In genomic region chr1:184707532-184708248, GRCm38 (mm10) we compare ENCODE assay signal across 19 mouse cellular contexts. TPM values are rescaled to one million over a fixed set of nuclear protein-coding genes. Genes with fewer than 3 reads are reported as not detected.
A peak's percentile ranks its signal among the peaks of the same experiment; 100 is the strongest.
DNase-seq lines count a peak whose midpoint lies in the region; ATAC-seq and TF ChIP-seq lines count a peak whose summit lies in the region.
"Had no signal": no experiment of that assay in that cellular context is flagged by ENCODE, and none has a peak within 500 bp of the region (broad histone marks: within the 10 kb centered on the region; RNA-seq: fewer than 3 reads in every experiment).

No protein-coding gene starts in this region.

- no peak overlapping the region for H3K27ac ChIP-seq in forebrain, embryonic 11.5 days (ENCODE audit: low read depth, low read length)
- no peak overlapping the region for H3K27ac ChIP-seq in forebrain, embryonic 15.5 days (replicated peaks)
- H3K27ac ChIP-seq: heart, embryonic 15.5 days; limb, embryonic 10.5 days had no signal

- no peak overlapping the region for H3K9ac ChIP-seq in forebrain, embryonic 11.5 days (ENCODE audit: low read length)
- H3K9ac ChIP-seq in forebrain, embryonic 15.5 days (replicated peaks) = no peak overlapping the region
- H3K9ac ChIP-seq: heart, embryonic 15.5 days had no signal

- CTCF ChIA-PET in Patski (lab: Charles Lee) = interaction anchor here (1.0 to 1.7 kb wide), 3 partner anchors 9 to 44 kb away, joined by 3 to 4 read pairs (median 3); no protein-coding TSS in a partner anchor

- H3K9me3 ChIP-seq in forebrain, embryonic 11.5 days (ENCODE audit: control insufficient read depth, low read length) = no peaks in the 10 kb centered on the region
- no peaks in the 10 kb centered on the region for H3K9me3 ChIP-seq in forebrain, embryonic 15.5 days
- H3K9me3 ChIP-seq: heart, embryonic 15.5 days; limb, embryonic 10.5 days had no signal

- TF ChIP-seq CTCF in Patski (IDR thresholded peaks at IDR 0.05) = no peak

- H3K36me3 ChIP-seq in forebrain, embryonic 11.5 days (ENCODE audit: control insufficient read depth, insufficient read depth, low read length) = no peaks in the 10 kb centered on the region
- no peaks in the 10 kb centered on the region for H3K36me3 ChIP-seq in forebrain, embryonic 15.5 days
- H3K36me3 ChIP-seq: heart, embryonic 15.5 days; limb, embryonic 10.5 days had no signal

- ATAC-seq in forebrain, embryonic 11.5 days (replicated peaks; ENCODE audit: low FRiP score) = 0 out of 2 replicates have a peak, but pooled peaks have one; percentile 21
- no peak for ATAC-seq in forebrain, embryonic 15.5 days (replicated peaks)
- peak; percentile 62 for ATAC-seq in Patski
- 0 out of 2 replicates have a peak, but pooled peaks have one; percentile 29 for ATAC-seq in erythroblast, adult 5-6 weeks (replicated peaks; ENCODE audit: low FRiP score, poor library complexity, severe bottlenecking)
- ATAC-seq: forebrain, embryonic 14.5 days; hindbrain, embryonic 16.5 days; intestine, embryonic 16.5 days; midbrain, embryonic 16.5 days had no signal

- no peak for DNase-seq in forebrain, embryonic 11.5 days (ENCODE audit: low spot score)
- DNase-seq in 3T3-L1 (ENCODE audit: low read depth, low spot score) (peak; percentile 79), Patski (ENCODE audit: low read depth, low spot score) (peak; percentile 42)
- no peak for DNase-seq in spleen, postnatal 10 days (ENCODE audit: low spot score in 2 of 2)
- no peak for DNase-seq in lung, postnatal 14 days
- DNase-seq: cerebellum, adult 2 months; cerebellum, postnatal 36 days; lung, adult 2 months; lung, postnatal 36 days; thymus, postnatal 4 days had no signal

- H3K4me3 ChIP-seq in forebrain, embryonic 11.5 days (ENCODE audit: low read depth, low read length) = no peak overlapping the region
- H3K4me3 ChIP-seq in forebrain, embryonic 15.5 days = no peak overlapping the region
- H3K4me3 ChIP-seq: erythroblast, embryonic 14.5 days; heart, embryonic 15.5 days; limb, embryonic 10.5 days had no signal

- in situ Hi-C loops in Patski (cut with MboI; ENCODE audit: low pct_unique_long_range_greater_than_20kb) = no loop called here

- H3K4me1 ChIP-seq in forebrain, embryonic 11.5 days (replicated peaks; ENCODE audit: control insufficient read depth, insufficient read depth, low read length) = no peaks in the 10 kb centered on the region
- H3K4me1 ChIP-seq in forebrain, embryonic 15.5 days = no peaks in the 10 kb centered on the region
- H3K4me1 ChIP-seq: heart, embryonic 15.5 days had no signal

- no peaks in the 10 kb centered on the region for H3K27me3 ChIP-seq in forebrain, embryonic 11.5 days (ENCODE audit: control insufficient read depth, insufficient read depth, low read length)
- H3K27me3 ChIP-seq in forebrain, embryonic 15.5 days = 0 out of 2 replicates have a peak, but pooled peaks cover 9% of the 10 kb centered on the region
- no peaks in the 10 kb centered on the region for H3K27me3 ChIP-seq in Patski

- POLR2A ChIA-PET in Patski (lab: Charles Lee) = interaction anchor here (0.6 to 1.2 kb wide), 2 partner anchors 44 to 97 kb away, joined by 3 read pairs; no protein-coding TSS in a partner anchor

- no peak overlapping the region for H3K4me2 ChIP-seq in forebrain, embryonic 11.5 days (ENCODE audit: low read depth, low read length, severe bottlenecking)
- no peak overlapping the region for H3K4me2 ChIP-seq in forebrain, embryonic 15.5 days (replicated peaks)
- H3K4me2 ChIP-seq: heart, embryonic 15.5 days had no signal

- 74% methylated on average over 4 of the region's 4 CpGs for WGBS in forebrain, embryonic 11.5 days
- 67% methylated on average over 4 of the region's 4 CpGs for WGBS in forebrain, embryonic 15.5 days

RNA-seq across cellular contexts. Expression of gene Hlx, which starts 24.7 kb away (rescaled TPM):
- 3.0 and 4.6 TPM in 2 replicates for polyA plus RNA-seq in forebrain, embryonic 11.5 days (2014; fragmentation: Nextera tagmentation; extraction: Ambion mirVana)
- polyA plus RNA-seq in forebrain, embryonic 15.5 days (2015; fragmentation: Nextera tagmentation; extraction: Ambion mirVana) = 1.1 and 1.5 TPM in 2 replicates
- polyA plus RNA-seq in Patski (2021) = 1.3 TPM
- total RNA-seq in erythroblast, adult 5-6 weeks (2015; ENCODE audit: low replicate concordance) = 1.7 and 6.9 TPM in 2 replicates
- 1.8 and 7.8 TPM in 2 replicates for total RNA-seq in erythroblast, adult 5-6 weeks (2017; ENCODE audit: low replicate concordance)

Comparison
In these comparisons a context has a peak if more than half of its experiments do, and no peak if none do; other contexts are left out.
1. DNase-seq: peak in 3T3-L1 (single experiment) and Patski (single experiment); none in forebrain, embryonic 11.5 days (single experiment), spleen, postnatal 10 days (0 of 2) and lung, postnatal 14 days (single experiment).